Mouse (Mus musculus) forebrain, embryonic 10.5 days (tissue): ENCODE measurements around the gene Cux2. TPM values are rescaled to one million over a fixed set of nuclear protein-coding genes. Genes with fewer than 3 reads are reported as not detected.

Source experiments
- DNase-seq: peaks from one replicate; pipeline ENCODE4 v3.0.0-alpha.2; 2017; ENCODE audit warnings: low spot score; ENCODE audit errors: extremely low spot score
- H3K27ac ChIP-seq: fragments of 300-500 bp; sonication (generic); 2 replicates; pipeline ENCODE4 v1.5.1; 2016; ENCODE audit warnings: mild to moderate bottlenecking
- H3K27me3 ChIP-seq: fragments of 300-500 bp; sonication (generic); 2 replicates; pipeline ENCODE4 v1.6.1; 2016; ENCODE audit warnings: mild to moderate bottlenecking; ENCODE audit not compliant: poor library complexity, severe bottlenecking
- H3K36me3 ChIP-seq: fragments of 300-500 bp; sonication (generic); replicated peaks from 2 replicates; pipeline ENCODE4 v1.6.1; 2016; ENCODE audit warnings: mild to moderate bottlenecking, moderate library complexity
- H3K4me1 ChIP-seq: fragments of 300-500 bp; sonication (generic); 2 replicates; pipeline ENCODE4 v1.6.1; 2016
- H3K4me3 ChIP-seq: fragments of 300-500 bp; sonication (generic); 2 replicates; pipeline ENCODE4 v1.5.1; 2016; ENCODE audit warnings: mild to moderate bottlenecking, moderate library complexity
- H3K9me3 ChIP-seq: fragments of 300-500 bp; sonication (generic); 2 replicates; pipeline ENCODE4 v1.6.1; 2016; ENCODE audit warnings: mild to moderate bottlenecking, moderate library complexity
- WGBS: fragments of 180-500 bp; shearing (Covaris S2); methylation state at CpG from one replicate; pipeline ENCODE4 v1.1.7; 2016; 5-methylcytosine and 5-hydroxymethylcytosine counted together
- microRNA-seq: library from miRNA; unstranded; fragments of <30 nt; microRNA quantifications from one replicate; pipeline ENCODE4, GENCODE M21; 2017
- polyA plus RNA-seq: library from polyadenylated mRNA; unstranded; fragments of >200 nt; fragmentation: Nextera tagmentation; extraction: Ambion mirVana; gene quantifications from 2 replicates; pipeline ENCODE4 v1.2.1, GENCODE M21; 2016

The Cux2 gene
- polyA plus RNA-seq, 1 experiment from 2014 or later = 6.5 TPM

GRCm38 (mm10) chr5:121809667-121810224 is 240.2 kb downstream of the Cux2 start:
- Histone ChIP-seq H3K36me3 (peaks cover 94% of the 10 kb centered on the region), H3K4me3 (no peak overlapping the region), H3K27me3 (no peaks in the 10 kb centered on the region), H3K9me3 (no peaks in the 10 kb centered on the region), H3K4me1 (no peaks in the 10 kb centered on the region), H3K27ac (no peak overlapping the region)
- no peak for DNase-seq
- WGBS = 90% methylated on average over 5 of the region's 5 CpGs

DNA sequence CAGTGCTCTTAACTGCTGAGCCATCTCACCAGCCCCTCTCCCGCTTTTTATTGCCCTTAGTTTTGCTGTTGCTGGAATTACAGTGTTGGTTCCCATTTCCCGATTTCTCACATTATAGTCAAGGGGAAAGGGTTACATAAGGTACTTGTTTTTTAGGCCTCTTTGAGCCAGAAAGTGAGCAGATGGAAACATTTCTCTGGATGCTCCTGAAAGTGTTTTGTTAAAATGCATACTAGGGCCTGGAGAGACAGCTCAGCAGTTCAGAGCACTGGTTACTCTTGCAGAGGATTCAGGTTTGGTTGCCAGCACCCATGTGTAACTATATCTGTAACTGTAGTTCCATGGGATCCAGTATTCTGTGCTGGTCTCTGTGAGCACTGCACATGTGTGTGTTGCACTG is 241.7 kb downstream of the Cux2 start:
- no peaks in the 10 kb centered on the region for H3K9me3 ChIP-seq
- no peaks in the 10 kb centered on the region for H3K4me1 ChIP-seq
- no peaks in the 10 kb centered on the region for H3K27me3 ChIP-seq
- WGBS = 95% methylated on average over 2 of the region's 2 CpGs
- no peak overlapping the region for H3K4me3 ChIP-seq
- peaks cover 95% of the 10 kb centered on the region for H3K36me3 ChIP-seq
- no peak for DNase-seq
- no peak overlapping the region for H3K27ac ChIP-seq

- Histone ChIP-seq H3K27ac (no peak overlapping the region), H3K36me3 (peaks cover 95% of the 10 kb centered on the region), H3K9me3 (no peaks in the 10 kb centered on the region), H3K4me3 (no peak overlapping the region), H3K4me1 (no peaks in the 10 kb centered on the region), H3K27me3 (no peaks in the 10 kb centered on the region)
- WGBS = 95% methylated on average over 3 of the region's 3 CpGs
- no peak for DNase-seq
These were observed 242.7 kb downstream of the Cux2 start for GRCm38 (mm10) chr5:121807186-121807585.

Small RNA genes lying within 50 kb of the gene (microRNA-seq; reads per million reads assigned to microRNA genes)
- not detected for gene Mir7031

Other genes starting within 250 kb of the Cux2 start
- 5.4 and 5.5 TPM in 2 replicates for gene Sh2b3, start 212.5 kb downstream of the Cux2 start, polyA plus RNA-seq
- gene Pheta1, start 201.1 kb downstream of the Cux2 start, polyA plus RNA-seq = 45.3 and 47.8 TPM in 2 replicates
- gene Myl2, start 50.8 kb upstream of the Cux2 start, polyA plus RNA-seq = not detected in 2 replicates
- gene Ccdc63, start 90.7 kb upstream of the Cux2 start, polyA plus RNA-seq = not detected in 2 replicates
- gene Ppp1cc, start 108.2 kb upstream of the Cux2 start, polyA plus RNA-seq = 337 and 341 TPM in 2 replicates
- 13.7 and 14.7 TPM in 2 replicates for gene Hvcn1, start 156.7 kb upstream of the Cux2 start, polyA plus RNA-seq
- 5.8 and 6.2 TPM in 2 replicates for gene Tctn1, start 214.4 kb upstream of the Cux2 start, polyA plus RNA-seq
- 8.3 and 9.0 TPM in 2 replicates for gene Pptc7, start 234.3 kb upstream of the Cux2 start, polyA plus RNA-seq